In genomic region chr4:105282681-105283462, GRCm38 (mm10) we compare ENCODE assay signal across 17 mouse cellular contexts.
DNase-seq lines count a peak whose midpoint lies in the region; ATAC-seq and TF ChIP-seq lines count a peak whose summit lies in the region.
"Had no signal": no experiment of that assay in that cellular context is flagged by ENCODE, and none has a peak within 500 bp of the region (broad histone marks: within the 10 kb centered on the region; RNA-seq: fewer than 3 reads in every experiment).

No protein-coding gene starts in this region.

- H3K27ac ChIP-seq in hindbrain, embryonic 10.5 days = peak overlapping the region; percentile 88
- no peak overlapping the region for H3K27ac ChIP-seq in hindbrain, embryonic 16.5 days (ENCODE audit: low read depth, low read length)
- H3K27ac ChIP-seq in liver, adult 2 months (replicated peaks; ENCODE audit: insufficient read depth, low read depth, low read length) = no peak overlapping the region

- no peak overlapping the region for H3K4me2 ChIP-seq in hindbrain, embryonic 16.5 days (ENCODE audit: low read length)

- H3K4me3 ChIP-seq in hindbrain, embryonic 10.5 days = no peak overlapping the region
- H3K4me3 ChIP-seq in hindbrain, embryonic 16.5 days (ENCODE audit: low read length) = no peak overlapping the region
- no peak overlapping the region for H3K4me3 ChIP-seq in liver, adult 2 months (ENCODE audit: insufficient read depth, low read depth, low read length)
- H3K4me3 ChIP-seq: myocyte had no signal

- no peak overlapping the region for H3K9ac ChIP-seq in hindbrain, embryonic 16.5 days (ENCODE audit: low read depth, low read length)
- H3K9ac ChIP-seq in liver, adult 2 months (ENCODE audit: low read depth, low read length) = no peak overlapping the region

- H3K36me3 ChIP-seq in hindbrain, embryonic 10.5 days = no peaks in the 10 kb centered on the region
- H3K36me3 ChIP-seq in hindbrain, embryonic 16.5 days (ENCODE audit: control insufficient read depth, insufficient read depth, low read length) = no peaks in the 10 kb centered on the region
- H3K36me3 ChIP-seq in liver, adult 2 months (ENCODE audit: control insufficient read depth, insufficient read depth, low read length) = no peaks in the 10 kb centered on the region

- TF ChIP-seq POLR2A in liver, adult 2 months (IDR thresholded peaks at IDR 0.05; ENCODE audit: extremely low read depth, insufficient read depth, low read length) = no peak

- DNase-seq in hindbrain, embryonic 10.5 days (ENCODE audit: low spot score) = peak; percentile 16
- DNase-seq in spleen, postnatal 36 days (ENCODE audit: low spot score in 2 of 2) = peak; percentile 13 to 33
- no peak for DNase-seq in spleen, postnatal 14 days (ENCODE audit: low spot score in 2 of 2)
- DNase-seq in liver, adult 2 months (ENCODE audit: extremely low read depth, low read depth, low spot score) = peak; percentile 67
- no peak for DNase-seq in lung, postnatal 10 days
- no peak for DNase-seq in urinary bladder, postnatal 10 days (ENCODE audit: low spot score)
- DNase-seq in layer of hippocampus, adult 18-20 months (ENCODE audit: low spot score in 2 of 2) = no peak
- DNase-seq: adrenal gland, postnatal 36 days; cerebellum, adult 11 months; heart, adult 18-20 months; heart, postnatal 10 days; kidney, adult 9 months; lung, postnatal 4 days; spleen, adult 18-20 months had no signal

- TF ChIP-seq CTCF in liver, adult 2 months (IDR thresholded peaks at IDR 0.05; ENCODE audit: low read depth, low read length) = no peak

- peaks cover 63% of the 10 kb centered on the region for H3K4me1 ChIP-seq in hindbrain, embryonic 10.5 days (replicated peaks)
- H3K4me1 ChIP-seq in hindbrain, embryonic 16.5 days (ENCODE audit: control insufficient read depth, insufficient read depth, low read depth, low read length) = peaks cover 2% of the 10 kb centered on the region
- H3K4me1 ChIP-seq in liver, adult 2 months (ENCODE audit: control insufficient read depth, insufficient read depth, low read length) = peaks cover 36% of the 10 kb centered on the region

- ATAC-seq in hindbrain, embryonic 16.5 days = no peak
- ATAC-seq: Patski had no signal

- H3K79me2 ChIP-seq in liver, adult 2 months (ENCODE audit: control insufficient read depth, insufficient read depth, low read length) = no peaks in the 10 kb centered on the region

- 14% methylated on average over 6 of the region's 6 CpGs for WGBS in hindbrain, embryonic 10.5 days
- WGBS in hindbrain, embryonic 16.5 days = 26% methylated on average over 6 of the region's 6 CpGs
- WGBS in liver, adult 2 months = 37% methylated on average over 6 of the region's 6 CpGs

- 0 out of 2 replicates have a peak, but pooled peaks cover 3% of the 10 kb centered on the region for H3K27me3 ChIP-seq in hindbrain, embryonic 10.5 days (ENCODE audit: insufficient read depth, poor library complexity, severe bottlenecking)
- no peaks in the 10 kb centered on the region for H3K27me3 ChIP-seq in hindbrain, embryonic 16.5 days (replicated peaks; ENCODE audit: control insufficient read depth, insufficient read depth, low read length)
- H3K27me3 ChIP-seq in liver, adult 2 months (ENCODE audit: control insufficient read depth, insufficient read depth, low read length) = no peaks in the 10 kb centered on the region
- H3K27me3 ChIP-seq: Patski had no signal

- H3K9me3 ChIP-seq in hindbrain, embryonic 10.5 days = no peaks in the 10 kb centered on the region
- no peaks in the 10 kb centered on the region for H3K9me3 ChIP-seq in hindbrain, embryonic 16.5 days (ENCODE audit: control insufficient read depth, low read length)

Comparison
In these comparisons a context has a peak if more than half of its experiments do, and no peak if none do; other contexts are left out.
1. DNase-seq: peak in hindbrain, embryonic 10.5 days (single experiment), spleen, postnatal 36 days (2 of 2) and liver, adult 2 months (single experiment); none in spleen, postnatal 14 days (0 of 2), lung, postnatal 10 days (single experiment), urinary bladder, postnatal 10 days (single experiment) and layer of hippocampus, adult 18-20 months (0 of 2).